Mouse (Mus musculus) midbrain, embryonic 13.5 days (tissue): Measurements from ENCODE around the gene Ctse. TPM values are rescaled to one million over a fixed set of nuclear protein-coding genes. Genes with fewer than 3 reads are reported as not detected.

Experiments
- ATAC-seq: fragments of 200-750 bp; cut with Nextera tagmentation; 2 replicates; pipeline ENCODE4 v1.8.0; 2017; ENCODE audit warnings: mild to moderate bottlenecking, moderate TSS enrichment, moderate library complexity
- H3K27ac ChIP-seq: fragments of 300-500 bp; sonication (generic); 2 replicates; pipeline ENCODE4 v1.5.1; 2015; ENCODE audit warnings: inconsistent platforms, mild to moderate bottlenecking, moderate library complexity
- H3K27me3 ChIP-seq: fragments of 300-500 bp; sonication (generic); 2 replicates; pipeline ENCODE4 v1.6.1; 2015; ENCODE audit warnings: mild to moderate bottlenecking, inconsistent platforms
- H3K36me3 ChIP-seq: fragments of 300-500 bp; sonication (generic); 2 replicates; pipeline ENCODE4 v1.6.1; 2015; ENCODE audit warnings: mild to moderate bottlenecking, inconsistent platforms
- H3K4me1 ChIP-seq: fragments of 300-500 bp; sonication (generic); replicated peaks from 2 replicates; pipeline ENCODE4 v1.6.1; 2015; ENCODE audit warnings: inconsistent platforms
- H3K4me2 ChIP-seq: fragments of 300-500 bp; sonication (generic); replicated peaks from 2 replicates; pipeline ENCODE4 v1.6.1; 2015; ENCODE audit warnings: moderate library complexity, mild to moderate bottlenecking, inconsistent platforms
- H3K4me3 ChIP-seq: fragments of 300-500 bp; sonication (generic); replicated peaks from 2 replicates; pipeline ENCODE4 v1.5.1; 2015; ENCODE audit warnings: mild to moderate bottlenecking, inconsistent platforms
- H3K9ac ChIP-seq: fragments of 300-500 bp; sonication (generic); replicated peaks from 2 replicates; pipeline ENCODE4 v1.6.1; 2015; ENCODE audit warnings: mild to moderate bottlenecking, inconsistent platforms
- H3K9me3 ChIP-seq: fragments of 300-500 bp; sonication (generic); 2 replicates; pipeline ENCODE4 v1.6.1; 2016; ENCODE audit warnings: mild to moderate bottlenecking, inconsistent platforms
- WGBS: fragments of 180-500 bp; shearing (Covaris S2); methylation state at CpG from one replicate; pipeline ENCODE4 v1.1.7; 2015; 5-methylcytosine and 5-hydroxymethylcytosine counted together
- polyA plus RNA-seq: library from polyadenylated mRNA; unstranded; fragments of >200 nt; fragmentation: Nextera tagmentation; extraction: Ambion mirVana; gene quantifications from 2 replicates; pipeline ENCODE4 v1.2.1, GENCODE M21; 2015

Ctse gene
- polyA plus RNA-seq, 1 experiment from 2014 or later, result not detected

- no peak overlapping the region for H3K4me2 ChIP-seq
- no peak overlapping the region for H3K4me3 ChIP-seq
- H3K27ac ChIP-seq, result no peak overlapping the region
- no peaks in the 10 kb centered on the region for H3K36me3 ChIP-seq
- H3K9ac ChIP-seq, result no peak overlapping the region
- no peaks in the 10 kb centered on the region for H3K27me3 ChIP-seq
- H3K9me3 ChIP-seq, result no peaks in the 10 kb centered on the region
- ATAC-seq, result no peak
- H3K4me1 ChIP-seq, result no peaks in the 10 kb centered on the region
- 82% methylated on average over 3 of the region's 3 CpGs for WGBS
Measured at GRCm38 (mm10) chr1:131689016-131689415, 50.9 kb downstream of the Ctse start.

GRCm38 (mm10) chr1:131689899-131690298 is 51.8 kb downstream of the Ctse start:
- Histone ChIP-seq H3K27ac (no peak overlapping the region), H3K36me3 (no peaks in the 10 kb centered on the region), H3K4me3 (no peak overlapping the region), H3K4me2 (no peak overlapping the region), H3K4me1 (no peaks in the 10 kb centered on the region), H3K9ac (no peak overlapping the region), H3K27me3 (no peaks in the 10 kb centered on the region), H3K9me3 (no peaks in the 10 kb centered on the region)
- whole genome bisulfite sequencing, result 83% methylated on average over 5 of the region's 5 CpGs
- no peak for ATAC-seq

- Histone ChIP-seq H3K27ac (no peak overlapping the region), H3K27me3 (no peaks in the 10 kb centered on the region), H3K4me1 (no peaks in the 10 kb centered on the region), H3K36me3 (no peaks in the 10 kb centered on the region), H3K9ac (no peak overlapping the region), H3K4me3 (no peak overlapping the region), H3K9me3 (no peaks in the 10 kb centered on the region), H3K4me2 (no peak overlapping the region)
- WGBS, result 75% methylated on average over 3 of the region's 3 CpGs
- ATAC-seq, result no peak
Measured at GRCm38 (mm10) chr1:131690435-131690834, 52.3 kb downstream of the Ctse start.

GRCm38 (mm10) chr1:131691356-131691755 is 53.2 kb downstream of the Ctse start:
- Histone ChIP-seq H3K4me1 (no peaks in the 10 kb centered on the region), H3K4me2 (no peak overlapping the region), H3K36me3 (no peaks in the 10 kb centered on the region), H3K9ac (no peak overlapping the region), H3K4me3 (no peak overlapping the region), H3K27me3 (no peaks in the 10 kb centered on the region), H3K27ac (no peak overlapping the region), H3K9me3 (no peaks in the 10 kb centered on the region)
- ATAC-seq, result no peak

- WGBS, result 90% methylated on average over 2 of the region's 2 CpGs
- no peak overlapping the region for H3K9ac ChIP-seq
- H3K9me3 ChIP-seq, result no peaks in the 10 kb centered on the region
- no peak overlapping the region for H3K4me3 ChIP-seq
- H3K4me1 ChIP-seq, result no peaks in the 10 kb centered on the region
- no peaks in the 10 kb centered on the region for H3K27me3 ChIP-seq
- H3K36me3 ChIP-seq, result no peaks in the 10 kb centered on the region
- ATAC-seq, result no peak
- H3K27ac ChIP-seq, result no peak overlapping the region
- H3K4me2 ChIP-seq, result no peak overlapping the region
Measured at GRCm38 (mm10) chr1:131695308-131695707, 57.2 kb downstream of the Ctse start.

- Histone ChIP-seq H3K9ac (no peak overlapping the region), H3K36me3 (no peaks in the 10 kb centered on the region), H3K27ac (no peak overlapping the region), H3K4me1 (no peaks in the 10 kb centered on the region), H3K9me3 (no peaks in the 10 kb centered on the region), H3K4me3 (no peak overlapping the region), H3K27me3 (no peaks in the 10 kb centered on the region), H3K4me2 (no peak overlapping the region)
- WGBS, result 56% methylated on average over 4 of the region's 4 CpGs
- no peak for ATAC-seq
Measured at GRCm38 (mm10) chr1:131696325-131696724, 58.2 kb downstream of the Ctse start.

- WGBS, result 94% methylated on average over 3 of the region's 3 CpGs
- H3K9me3 ChIP-seq, result no peaks in the 10 kb centered on the region
- no peak overlapping the region for H3K27ac ChIP-seq
- H3K4me3 ChIP-seq, result no peak overlapping the region
- no peak for ATAC-seq
- H3K27me3 ChIP-seq, result no peaks in the 10 kb centered on the region
- H3K4me2 ChIP-seq, result no peak overlapping the region
- H3K36me3 ChIP-seq, result no peaks in the 10 kb centered on the region
- no peaks in the 10 kb centered on the region for H3K4me1 ChIP-seq
- no peak overlapping the region for H3K9ac ChIP-seq
Measured at GRCm38 (mm10) chr1:131698770-131699169, 60.7 kb downstream of the Ctse start.

- no peak overlapping the region for H3K27ac ChIP-seq
- no peak overlapping the region for H3K4me2 ChIP-seq
- no peaks in the 10 kb centered on the region for H3K4me1 ChIP-seq
- no peaks in the 10 kb centered on the region for H3K36me3 ChIP-seq
- 88% methylated on average over 4 of the region's 4 CpGs for WGBS
- H3K9ac ChIP-seq, result no peak overlapping the region
- ATAC-seq, result no peak
- H3K27me3 ChIP-seq, result no peaks in the 10 kb centered on the region
- no peaks in the 10 kb centered on the region for H3K9me3 ChIP-seq
- no peak overlapping the region for H3K4me3 ChIP-seq
Measured at GRCm38 (mm10) chr1:131699642-131700041, 61.5 kb downstream of the Ctse start.

GRCm38 (mm10) chr1:131700447-131700846 is 62.3 kb downstream of the Ctse start:
- no peak overlapping the region for H3K4me3 ChIP-seq
- no peaks in the 10 kb centered on the region for H3K36me3 ChIP-seq
- no peak for ATAC-seq
- 73% methylated on average over 5 of the region's 5 CpGs for WGBS
- H3K9ac ChIP-seq, result no peak overlapping the region
- no peak overlapping the region for H3K27ac ChIP-seq
- no peaks in the 10 kb centered on the region for H3K4me1 ChIP-seq
- H3K4me2 ChIP-seq, result no peak overlapping the region
- no peaks in the 10 kb centered on the region for H3K27me3 ChIP-seq
- H3K9me3 ChIP-seq, result no peaks in the 10 kb centered on the region

GRCm38 (mm10) chr1:131701391-131701790 is 63.3 kb downstream of the Ctse start:
- no peak overlapping the region for H3K4me2 ChIP-seq
- ATAC-seq, result no peak
- no peak overlapping the region for H3K27ac ChIP-seq
- WGBS, result 83% methylated on average over 5 of the region's 5 CpGs
- no peaks in the 10 kb centered on the region for H3K4me1 ChIP-seq
- no peaks in the 10 kb centered on the region for H3K27me3 ChIP-seq
- H3K9me3 ChIP-seq, result no peaks in the 10 kb centered on the region
- no peak overlapping the region for H3K9ac ChIP-seq
- no peak overlapping the region for H3K4me3 ChIP-seq
- no peaks in the 10 kb centered on the region for H3K36me3 ChIP-seq

- H3K9me3 ChIP-seq, result no peaks in the 10 kb centered on the region
- 84% methylated on average over 8 of the region's 8 CpGs for WGBS
Measured at GRCm38 (mm10) chr1:131702094-131702766, 64.1 kb downstream of the Ctse start.

GRCm38 (mm10) chr1:131703482-131703881 is 65.4 kb downstream of the Ctse start:
- Histone ChIP-seq H3K27me3 (no peaks in the 10 kb centered on the region), H3K4me1 (no peaks in the 10 kb centered on the region), H3K4me3 (no peak overlapping the region), H3K9ac (no peak overlapping the region), H3K4me2 (no peak overlapping the region), H3K9me3 (no peaks in the 10 kb centered on the region), H3K36me3 (no peaks in the 10 kb centered on the region), H3K27ac (no peak overlapping the region)
- no peak for ATAC-seq
- WGBS, result 86% methylated on average over 2 of the region's 2 CpGs

More at GRCm38 (mm10) chr1:131702094-131702766, 64.1 kb downstream of the Ctse start:
- Histone ChIP-seq H3K4me3 (no peak overlapping the region), H3K4me1 (no peaks in the 10 kb centered on the region), H3K9ac (no peak overlapping the region), H3K4me2 (no peak overlapping the region), H3K27ac (no peak overlapping the region), H3K36me3 (no peaks in the 10 kb centered on the region), H3K27me3 (no peaks in the 10 kb centered on the region)
- no peak for ATAC-seq

GRCm38 (mm10) chr1:131708338-131708737 is 70.2 kb downstream of the Ctse start:
- Histone ChIP-seq H3K9ac (no peak overlapping the region), H3K27ac (no peak overlapping the region), H3K36me3 (no peaks in the 10 kb centered on the region), H3K4me1 (no peaks in the 10 kb centered on the region), H3K9me3 (no peaks in the 10 kb centered on the region), H3K4me2 (no peak overlapping the region), H3K27me3 (no peaks in the 10 kb centered on the region), H3K4me3 (no peak overlapping the region)
- no peak for ATAC-seq
- 25% methylated on average over 4 of the region's 4 CpGs for WGBS
